In the genomic region with DNA sequence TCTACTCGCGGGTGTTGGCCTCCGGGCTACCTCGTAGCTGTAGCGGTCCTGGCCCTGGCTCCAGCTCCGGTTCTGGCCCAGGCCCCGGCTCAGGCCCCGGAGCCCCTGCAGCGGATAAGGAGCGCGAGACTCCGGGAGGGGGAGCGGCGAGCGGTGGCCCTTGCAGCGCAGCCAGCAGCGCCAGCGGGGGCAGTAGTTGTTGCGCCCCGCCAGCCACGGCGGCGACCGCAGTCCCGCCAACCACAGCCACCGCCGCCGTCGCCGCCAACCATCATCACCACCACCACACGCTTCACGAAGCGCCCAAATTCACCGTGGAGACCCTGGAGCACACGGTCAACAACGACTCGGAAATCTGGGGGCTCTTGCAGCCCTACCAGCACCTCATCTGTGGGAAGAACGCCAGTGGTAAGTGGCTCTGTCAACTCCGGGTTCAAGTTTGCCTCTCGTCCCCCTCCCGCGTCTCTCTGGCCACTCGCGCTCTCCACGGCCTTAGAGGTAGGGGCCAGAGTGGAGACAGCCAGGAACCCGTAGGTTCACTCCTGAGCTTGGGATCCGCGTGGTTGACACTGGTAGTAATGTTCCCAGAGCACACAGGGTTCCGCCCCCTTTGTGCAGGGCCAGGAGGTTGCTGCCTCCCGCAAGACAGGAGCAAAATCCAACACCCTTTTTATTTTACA, we compare ENCODE assay signal across 8 mouse cellular contexts. TPM values are rescaled to one million over a fixed set of nuclear protein-coding genes. Genes with fewer than 3 reads are reported as not detected.
DNase-seq lines count a peak whose midpoint lies in the region; ATAC-seq and TF ChIP-seq lines count a peak whose summit lies in the region.

No protein-coding gene starts in this region.

- peak; percentile 26 for DNase-seq in adrenal gland, postnatal 10 days
- DNase-seq in adrenal gland, postnatal 4 days (ENCODE audit: low spot score in 2 of 2), result no peak
- peak; percentile 10 to 19 for DNase-seq in cerebellum, postnatal 25 days
- DNase-seq in heart, postnatal 0 days (ENCODE audit: low spot score), result no peak
- peak; percentile 53 for DNase-seq in limb, embryonic 11.5 days (ENCODE audit: low spot score)
- no peak for DNase-seq in adipocyte (ENCODE audit: low spot score)

- H3K9me3 ChIP-seq in heart, postnatal 0 days (replicated peaks; ENCODE audit: control insufficient read depth, low read length), result no peaks in the 10 kb centered on the region
- no peaks in the 10 kb centered on the region for H3K9me3 ChIP-seq in limb, embryonic 11.5 days (ENCODE audit: control insufficient read depth, low read length)
- no peaks in the 10 kb centered on the region for H3K9me3 ChIP-seq in midbrain, embryonic 16.5 days (replicated peaks; ENCODE audit: control insufficient read depth, low read length, poor library complexity, severe bottlenecking)

- no peak for TF ChIP-seq CTCF in C2C12 (IDR thresholded peaks at IDR 0.05; ENCODE audit: control insufficient read depth, insufficient read depth, insufficient read length)
- TF ChIP-seq CTCF in heart, postnatal 0 days (IDR thresholded peaks at IDR 0.05; ENCODE audit: low read depth), result no peak

- H3K79me2 ChIP-seq in C2C12 (ENCODE audit: control insufficient read depth, insufficient read depth), result no peaks in the 10 kb centered on the region

- H3K79me3 ChIP-seq in C2C12 (ENCODE audit: low read depth), result no peaks in the 10 kb centered on the region

- H3ac ChIP-seq in C2C12 (ENCODE audit: control insufficient read depth, insufficient read length, low read depth), result peak overlapping the region; percentile 89

- no peak overlapping the region for H3K27ac ChIP-seq in heart, postnatal 0 days (ENCODE audit: low read depth)
- H3K27ac ChIP-seq in limb, embryonic 11.5 days (replicated peaks; ENCODE audit: low read depth, low read length), result no peak overlapping the region
- peak overlapping the region; percentile 74; the same call in 1 of the 2 replicates for H3K27ac ChIP-seq in midbrain, embryonic 16.5 days (ENCODE audit: low read length)

- no peak for ATAC-seq in heart, postnatal 0 days (ENCODE audit: insufficient read depth, low read depth)
- no peak for ATAC-seq in limb, embryonic 11.5 days (ENCODE audit: insufficient number of reproducible peaks, low FRiP score, low TSS enrichment, low read depth)
- peak; percentile 6 for ATAC-seq in midbrain, embryonic 16.5 days

- no peak for TF ChIP-seq EP300 in heart, postnatal 0 days (IDR thresholded peaks at IDR 0.05; ENCODE audit: low read depth)

- no peaks in the 10 kb centered on the region for H3K36me3 ChIP-seq in C2C12 (ENCODE audit: control insufficient read depth, insufficient read depth)
- no peaks in the 10 kb centered on the region for H3K36me3 ChIP-seq in heart, postnatal 0 days (replicated peaks; ENCODE audit: control insufficient read depth, insufficient read depth, low read length)
- no peaks in the 10 kb centered on the region for H3K36me3 ChIP-seq in limb, embryonic 11.5 days (ENCODE audit: control insufficient read depth, insufficient read depth, low read length)
- H3K36me3 ChIP-seq in midbrain, embryonic 16.5 days (ENCODE audit: control insufficient read depth, insufficient read depth, low read length), result no peaks in the 10 kb centered on the region

- WGBS in heart, postnatal 0 days, result 3% methylated on average over 43 of the region's 50 CpGs
- under 1% methylated on average over 46 of the region's 50 CpGs for WGBS in limb, embryonic 11.5 days
- WGBS in midbrain, embryonic 16.5 days, result under 1% methylated on average over 49 of the region's 50 CpGs

- no peaks in the 10 kb centered on the region for H3K27me3 ChIP-seq in C2C12 (ENCODE audit: control insufficient read depth, insufficient read depth, insufficient read length)
- peaks cover 36% of the 10 kb centered on the region for H3K27me3 ChIP-seq in heart, postnatal 0 days (ENCODE audit: control insufficient read depth, insufficient read depth, low read length)
- 0 out of 2 replicates have a peak, but pooled peaks cover 3% of the 10 kb centered on the region for H3K27me3 ChIP-seq in limb, embryonic 11.5 days (ENCODE audit: control insufficient read depth, insufficient read depth, low read length)
- no peaks in the 10 kb centered on the region for H3K27me3 ChIP-seq in midbrain, embryonic 16.5 days (ENCODE audit: control insufficient read depth, insufficient read depth, low read depth, low read length)

- H3K4me2 ChIP-seq in heart, postnatal 0 days (ENCODE audit: low read depth, low read length), result peak overlapping the region; percentile 98
- peak overlapping the region; percentile 99 for H3K4me2 ChIP-seq in limb, embryonic 11.5 days (ENCODE audit: low read depth, severe bottlenecking)
- peak overlapping the region; percentile 80 for H3K4me2 ChIP-seq in midbrain, embryonic 16.5 days (ENCODE audit: low read length)

- H3K4me1 ChIP-seq in heart, postnatal 0 days (ENCODE audit: control insufficient read depth, insufficient read depth), result 0 out of 2 replicates have a peak, but pooled peaks cover 7% of the 10 kb centered on the region
- H3K4me1 ChIP-seq in limb, embryonic 11.5 days (ENCODE audit: control insufficient read depth, insufficient read depth, low read length), result peaks cover 16% of the 10 kb centered on the region; the same call in 1 of the 2 replicates
- peaks cover 12% of the 10 kb centered on the region for H3K4me1 ChIP-seq in midbrain, embryonic 16.5 days (ENCODE audit: control insufficient read depth, insufficient read depth, low read length)

- peak overlapping the region; percentile 32 for H3K4me3 ChIP-seq in C2C12 (ENCODE audit: insufficient read depth, poor library complexity, severe bottlenecking)
- H3K4me3 ChIP-seq in heart, postnatal 0 days (ENCODE audit: low read depth, low read length), result peak overlapping the region; percentile 58
- peak overlapping the region; percentile 62 for H3K4me3 ChIP-seq in limb, embryonic 11.5 days (ENCODE audit: low read depth, low read length)
- peak overlapping the region; percentile 56 for H3K4me3 ChIP-seq in midbrain, embryonic 16.5 days (ENCODE audit: low read depth, low read length)

- H3K9ac ChIP-seq in heart, postnatal 0 days (replicated peaks; ENCODE audit: low read depth, low read length), result no peak overlapping the region
- H3K9ac ChIP-seq in limb, embryonic 11.5 days (ENCODE audit: low read length), result peak overlapping the region; percentile 77
- peak overlapping the region; percentile 84 for H3K9ac ChIP-seq in midbrain, embryonic 16.5 days (ENCODE audit: low read depth, low read length)

TF ChIP-seq in C2C12, 6 proteins besides CTCF, POLR2A, EP300 and RAD21:
- TF ChIP-seq MYOD1 (IDR thresholded peaks at IDR 0.05; ENCODE audit: control insufficient read depth, insufficient read length, low read depth) (no peak), MYOG (IDR thresholded peaks at IDR 0.05; ENCODE audit: control insufficient read depth, extremely low read depth, insufficient read length) (no peak), USF1 (IDR thresholded peaks at IDR 0.05; ENCODE audit: low read depth) (no peak), MAX (IDR thresholded peaks at IDR 0.05) (no peak), FOSL1 (IDR thresholded peaks at IDR 0.05; ENCODE audit: insufficient read depth, low read length, poor library complexity, severe bottlenecking) (no peak), CEBPB (IDR thresholded peaks at IDR 0.05; ENCODE audit: low read depth) (no peak)
TF ChIP-seq in C2C12: peak in this region for 0.

RNA-seq across cellular contexts. Expression of a gene that starts 1.6 kb away (rescaled TPM):
- 1 to 10 TPM; 3.3 to 4.0 TPM for total RNA-seq in adrenal gland, postnatal 10 days (2021)
- 1 to 10 TPM; 8.6 to 9.0 TPM for total RNA-seq in adrenal gland, postnatal 4 days (2021)
- polyA plus RNA-seq in C2C12 (2012; fragmentation: generic; extraction: Trizol), result 11.7 TPM
- 0.50 and 2.2 TPM in 2 replicates for total RNA-seq in heart, postnatal 0 days (2014; rRNA removed; ENCODE audit: low replicate concordance)
- 0.11 and 0.20 TPM in 2 replicates for polyA plus RNA-seq in heart, postnatal 0 days (2015; fragmentation: Nextera tagmentation; extraction: Ambion mirVana)
- 7.5 and 7.6 TPM in 2 replicates for polyA plus RNA-seq in limb, embryonic 11.5 days (2014; fragmentation: Nextera tagmentation; extraction: Ambion mirVana)
- polyA plus RNA-seq in midbrain, embryonic 16.5 days (2015; fragmentation: Nextera tagmentation; extraction: Ambion mirVana), result 17.2 and 20.3 TPM in 2 replicates

Comparison
In these comparisons a context has a peak if more than half of its experiments do, and no peak if none do; other contexts are left out.
1. DNase-seq: peak in adrenal gland, postnatal 10 days (single experiment), cerebellum, postnatal 25 days (2 of 2) and limb, embryonic 11.5 days (single experiment); none in adrenal gland, postnatal 4 days (0 of 2), heart, postnatal 0 days (single experiment) and adipocyte (single experiment).
2. Peak in every context shown above with its lines, with median percentiles within 50 percentile points of each other: H3K4me3 ChIP-seq and H3K4me2 ChIP-seq.